Mouse (Mus musculus) thymus, adult 18-20 months (tissue): Measurements from ENCODE around the gene Ank.

Source experiments
- DNase-seq, 2 experiments: peaks; one replicate each; pipeline ENCODE4 v3.0.0; 2022; ENCODE audit warnings: mixed read lengths in 2 of 2

Gene Ank

GRCm38 (mm10) chr15:27578918-27579317 is 112.4 kb downstream of the Ank start:
- no peak for DNase-seq

GRCm38 (mm10) chr15:27579853-27580252 is 113.4 kb downstream of the Ank start:
- DNase-seq = no peak

- no peak for DNase-seq
Measured at GRCm38 (mm10) chr15:27580771-27581170, 114.3 kb downstream of the Ank start.

- no peak for DNase-seq
Measured at GRCm38 (mm10) chr15:27581640-27582039, 115.2 kb downstream of the Ank start.

- DNase-seq = no peak
Measured at GRCm38 (mm10) chr15:27582428-27582827, 116.0 kb downstream of the Ank start.

- DNase-seq = no peak
Measured at GRCm38 (mm10) chr15:27583042-27583441, 116.6 kb downstream of the Ank start.

- no peak for DNase-seq
Measured at GRCm38 (mm10) chr15:27583620-27584019, 117.1 kb downstream of the Ank start.

GRCm38 (mm10) chr15:27585466-27586092 is 119.1 kb downstream of the Ank start:
- DNase-seq = no peak

- no peak for DNase-seq
Measured at GRCm38 (mm10) chr15:27586093-27586480, 119.6 kb downstream of the Ank start.

GRCm38 (mm10) chr15:27588087-27588826 is 121.8 kb downstream of the Ank start:
- no peak for DNase-seq

- no peak for DNase-seq
Measured at GRCm38 (mm10) chr15:27590812-27591211, 124.3 kb downstream of the Ank start.

- no peak for DNase-seq
Measured at GRCm38 (mm10) chr15:27592620-27593320, 126.3 kb downstream of the Ank start.

- no peak for DNase-seq
Measured at GRCm38 (mm10) chr15:27593717-27594116, 127.2 kb downstream of the Ank start.

GRCm38 (mm10) chr15:27594973-27595372 is 128.5 kb downstream of the Ank start:
- no peak for DNase-seq

- DNase-seq = no peak
Measured at GRCm38 (mm10) chr15:27595560-27595959, 129.1 kb downstream of the Ank start.

- DNase-seq = peak in 1 of 2 experiments; percentile 61
Measured at GRCm38 (mm10) chr15:27596463-27597140, 130.1 kb downstream of the Ank start.

- no peak for DNase-seq
Measured at GRCm38 (mm10) chr15:27597516-27597915, 131.0 kb downstream of the Ank start.

GRCm38 (mm10) chr15:27598786-27599385 is 132.4 kb downstream of the Ank start:
- DNase-seq = no peak

- no peak for DNase-seq
Measured at GRCm38 (mm10) chr15:27600524-27600923, 134.0 kb downstream of the Ank start.

- no peak for DNase-seq
Measured at GRCm38 (mm10) chr15:27604558-27604957, 138.1 kb downstream of the Ank start.

- DNase-seq = no peak
Measured at GRCm38 (mm10) chr15:27605252-27605651, 138.8 kb downstream of the Ank start.

GRCm38 (mm10) chr15:27609554-27609953 is 143.1 kb downstream of the Ank start:
- DNase-seq = no peak
